Mouse (Mus musculus) layer of hippocampus, adult 8-10 months (tissue): Measurements from ENCODE around the gene Patl2. TPM values are rescaled to one million over a fixed set of nuclear protein-coding genes. Genes with fewer than 3 reads are reported as not detected.
A peak's percentile ranks its signal among the peaks of the same experiment; 100 is the strongest.

Experiments used
- DNase-seq, 2 experiments: peaks; one replicate each; pipeline ENCODE4 v3.0.0; 2022; ENCODE audit warnings: low spot score in 2 of 2
- total RNA-seq, 4 experiments: library from RNA; stranded (reverse); gene quantifications; 2 replicates each; pipeline ENCODE4 v1.2.4; 2022

The Patl2 gene
- total RNA-seq, 4 experiments from 2014 or later: 0.23 to 0.29 TPM; not detected in 2

DNA sequence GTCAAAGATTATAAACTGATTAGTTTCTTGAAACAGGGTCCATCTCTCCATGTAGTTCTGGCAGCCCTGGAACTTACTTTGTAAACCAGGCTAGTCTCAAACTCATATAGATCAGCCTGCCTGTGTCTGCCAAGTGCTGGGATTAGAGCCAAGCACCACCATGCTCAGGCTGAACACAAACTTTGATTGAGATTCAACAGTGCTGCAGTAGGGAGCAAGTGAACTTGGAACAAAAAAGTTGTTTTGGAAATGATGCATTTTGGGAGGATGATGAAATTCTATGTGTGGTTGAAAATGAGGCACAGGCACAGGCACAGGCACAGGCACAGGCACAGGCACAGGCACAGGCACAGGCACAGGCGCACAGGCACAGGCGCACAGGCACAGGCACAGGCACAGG, 13.8 kb downstream of the Patl2 start:
- no peak for DNase-seq

DNA sequence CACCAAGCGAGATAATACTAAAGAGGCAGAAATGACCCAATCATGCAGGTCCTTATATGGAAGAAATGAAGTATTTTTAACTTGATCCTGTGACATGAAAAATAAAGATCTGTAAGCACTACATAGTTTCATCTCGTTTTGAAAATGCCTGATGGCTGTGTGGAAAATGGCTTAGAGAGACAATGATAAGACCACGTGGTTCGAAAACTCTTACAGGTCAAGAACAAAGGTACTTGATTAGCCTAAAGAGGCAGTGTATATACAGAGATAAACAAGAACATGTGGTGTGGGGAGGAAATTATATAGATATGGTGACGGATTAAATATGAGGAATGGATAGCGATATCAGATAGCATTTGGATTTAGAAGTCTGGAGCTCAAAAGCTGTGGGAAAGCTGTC, 14.7 kb downstream of the Patl2 start:
- no peak for DNase-seq

DNA sequence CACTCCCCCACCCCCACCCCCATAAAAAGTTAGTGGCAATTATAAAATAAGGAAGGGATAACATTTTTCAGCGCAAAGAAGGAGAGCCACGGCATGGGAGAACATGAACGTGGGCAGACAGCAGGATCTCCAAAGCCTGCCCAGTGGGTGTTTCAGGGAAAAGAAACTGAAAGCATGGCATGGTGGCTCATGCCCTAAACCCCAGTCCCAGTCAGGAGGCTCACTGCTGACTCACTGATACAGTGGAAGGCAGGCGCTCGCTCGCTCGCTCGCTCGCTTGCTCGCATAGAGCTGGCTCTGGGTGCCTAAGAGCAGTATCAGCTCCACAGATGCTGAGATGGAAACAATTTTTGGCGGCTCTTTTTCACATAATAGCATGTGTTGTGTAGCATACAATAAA, 21.7 kb downstream of the Patl2 start:
- DNase-seq: no peak

DNA sequence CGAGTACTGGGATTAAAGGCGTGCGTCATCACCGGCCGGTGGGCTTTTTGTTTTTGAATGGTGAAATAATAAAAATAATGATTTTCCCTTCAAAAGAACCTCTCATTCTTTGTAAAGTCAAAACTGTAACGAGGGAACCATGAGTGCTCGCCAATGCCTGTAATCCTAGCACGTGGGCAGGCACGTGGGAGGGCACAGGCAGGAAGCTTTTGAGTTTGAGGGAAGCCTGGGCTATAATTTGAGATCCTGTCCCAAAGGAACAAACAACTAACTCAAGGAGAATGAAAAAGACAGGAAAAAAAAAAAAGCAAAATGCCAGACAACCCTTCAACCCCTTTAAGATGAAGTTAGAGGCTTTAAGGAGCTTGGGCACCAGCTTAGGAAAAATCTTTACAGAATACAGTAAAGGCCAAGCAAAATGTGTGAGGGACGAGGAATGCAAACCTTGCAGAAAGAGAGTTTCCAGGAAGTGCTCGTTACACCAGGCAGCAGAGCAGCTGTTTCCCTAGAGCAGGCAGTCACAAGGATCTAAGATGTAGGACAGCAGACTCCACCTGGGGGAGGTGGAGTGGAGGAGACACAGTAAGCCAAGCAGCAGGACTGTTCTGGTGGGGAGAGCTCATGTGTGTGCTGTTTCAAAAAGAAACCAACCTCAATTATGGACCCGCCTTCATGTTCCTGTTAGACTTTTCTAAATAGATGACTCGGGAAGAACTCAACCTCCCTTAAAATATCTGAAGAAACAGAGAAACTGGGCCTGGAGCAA, 22.4 kb downstream of the Patl2 start:
- DNase-seq: no peak

DNA sequence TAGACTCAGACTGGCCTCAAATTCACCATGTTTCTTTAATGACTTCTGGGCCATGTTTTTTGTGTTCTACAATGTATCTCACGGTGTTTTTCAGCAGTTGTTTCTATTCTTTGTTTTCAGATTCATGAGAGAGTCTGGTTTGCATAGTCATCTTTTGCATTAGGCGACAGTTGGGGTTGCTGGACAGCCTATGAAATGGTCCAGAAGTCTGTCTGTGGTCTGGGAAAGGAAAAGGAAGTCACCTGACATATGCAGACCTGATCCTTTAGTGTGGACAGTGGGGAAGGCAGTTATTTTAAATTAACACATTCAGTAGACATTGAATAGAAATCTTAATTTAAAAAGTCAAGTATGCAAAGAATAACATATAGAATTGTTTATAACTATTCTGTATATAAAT, 23.5 kb downstream of the Patl2 start:
- no peak for DNase-seq

DNA sequence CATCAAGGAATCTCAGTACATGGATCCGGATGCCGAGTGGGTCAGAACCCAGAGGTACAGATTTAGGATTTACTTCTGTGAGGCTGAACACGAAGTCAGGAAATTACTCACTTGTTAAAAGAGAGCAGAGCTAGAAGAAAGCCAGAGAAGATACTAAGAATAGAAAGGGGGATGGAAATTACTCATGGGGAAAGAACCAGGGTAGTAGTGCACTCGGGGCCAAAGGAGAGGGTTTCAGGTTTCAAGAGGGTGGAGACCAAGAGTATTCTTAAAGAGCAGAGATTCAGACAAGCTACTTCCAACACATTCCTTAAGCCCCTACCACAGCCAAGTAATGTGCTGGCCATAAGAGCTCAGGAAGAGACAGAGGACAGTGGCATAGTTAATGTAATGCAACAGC, 24.4 kb downstream of the Patl2 start:
- no peak for DNase-seq

DNA sequence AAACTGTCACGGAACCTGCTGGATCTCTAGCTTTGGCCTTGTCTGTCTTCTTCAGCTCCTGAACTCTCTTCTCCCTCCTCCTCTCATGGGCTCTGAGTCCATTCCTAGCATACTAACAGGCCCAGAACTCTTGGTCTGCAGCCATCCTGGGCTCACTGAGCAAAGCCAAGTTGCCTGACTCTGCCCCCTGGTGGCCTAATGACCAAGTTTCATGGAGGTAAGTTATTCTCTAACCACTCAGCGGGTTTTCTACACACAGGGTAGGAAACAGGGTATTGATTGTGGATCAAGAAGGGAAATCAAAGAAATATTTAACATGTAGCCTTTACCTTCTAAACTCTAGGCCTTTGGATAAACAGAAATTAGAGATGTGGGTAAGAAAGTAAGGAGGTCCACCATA, 25.3 kb downstream of the Patl2 start, which contains the start of gene Trim69:
TSS of gene Trim69 (plus strand) at position 21 of the 400 bp plus-strand sequence.
- DNase-seq: peak; percentile 61 to 80

DNA sequence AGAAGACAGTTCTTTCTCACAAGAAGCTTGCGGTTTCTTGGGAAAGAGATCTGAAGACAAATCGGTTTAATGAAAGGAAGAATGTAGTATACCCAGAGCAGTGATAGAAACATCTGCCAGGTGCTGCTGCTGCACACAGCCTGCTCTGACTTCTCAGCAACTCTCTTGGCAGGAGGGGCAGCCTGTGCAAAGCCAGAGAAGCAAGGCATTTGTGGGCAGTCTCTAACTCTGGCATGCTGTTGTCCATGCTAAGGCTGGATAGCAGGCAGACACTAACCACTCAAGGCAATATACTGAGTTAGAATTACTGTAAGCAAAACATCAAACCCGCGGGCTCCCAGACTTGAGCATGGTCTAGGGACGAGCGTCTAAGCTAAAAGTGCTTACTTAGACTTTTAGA, 26.3 kb downstream of the Patl2 start:
- no peak for DNase-seq

DNA sequence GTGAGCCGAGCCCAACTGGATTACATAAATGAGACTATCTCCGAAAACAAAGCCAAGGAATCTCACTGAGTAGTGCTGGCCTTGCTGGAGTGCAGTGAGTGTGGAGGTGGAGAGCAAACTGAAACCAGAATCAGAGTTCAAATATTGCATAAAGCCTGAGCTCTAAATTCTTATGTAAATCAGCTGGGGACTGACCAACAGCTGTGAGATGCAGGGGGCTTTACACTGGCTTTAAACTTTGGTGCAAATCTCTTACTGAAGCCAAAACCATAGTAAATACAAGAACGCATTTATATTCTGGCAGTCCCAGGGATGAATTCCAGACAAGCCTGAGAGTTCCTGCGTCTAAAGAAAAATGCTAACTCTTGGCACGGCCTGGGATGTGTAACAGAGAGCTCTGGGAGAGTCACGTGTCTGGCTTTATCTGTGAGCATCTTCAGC, 27.6 kb downstream of the Patl2 start:
- no peak for DNase-seq

DNA sequence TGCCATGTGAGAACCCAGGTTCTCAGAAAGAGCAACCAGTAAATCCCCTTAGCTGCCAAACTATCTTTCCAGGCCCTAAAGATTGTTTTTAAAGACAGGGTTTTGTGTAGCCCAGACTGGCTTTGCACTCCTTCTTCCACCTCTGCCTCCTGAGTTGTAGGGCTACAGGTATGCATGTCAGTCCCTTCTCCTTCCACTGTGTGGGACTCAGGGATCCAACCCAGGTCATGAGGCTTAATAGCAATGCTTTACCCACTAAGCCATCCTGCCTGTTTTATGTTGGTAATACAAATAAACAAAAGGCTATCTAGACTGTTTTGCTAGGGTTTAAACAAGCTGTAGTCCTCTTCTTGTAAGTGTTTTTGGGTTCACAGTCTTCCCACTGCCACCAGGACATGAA, 28.4 kb downstream of the Patl2 start:
- DNase-seq: no peak

DNA sequence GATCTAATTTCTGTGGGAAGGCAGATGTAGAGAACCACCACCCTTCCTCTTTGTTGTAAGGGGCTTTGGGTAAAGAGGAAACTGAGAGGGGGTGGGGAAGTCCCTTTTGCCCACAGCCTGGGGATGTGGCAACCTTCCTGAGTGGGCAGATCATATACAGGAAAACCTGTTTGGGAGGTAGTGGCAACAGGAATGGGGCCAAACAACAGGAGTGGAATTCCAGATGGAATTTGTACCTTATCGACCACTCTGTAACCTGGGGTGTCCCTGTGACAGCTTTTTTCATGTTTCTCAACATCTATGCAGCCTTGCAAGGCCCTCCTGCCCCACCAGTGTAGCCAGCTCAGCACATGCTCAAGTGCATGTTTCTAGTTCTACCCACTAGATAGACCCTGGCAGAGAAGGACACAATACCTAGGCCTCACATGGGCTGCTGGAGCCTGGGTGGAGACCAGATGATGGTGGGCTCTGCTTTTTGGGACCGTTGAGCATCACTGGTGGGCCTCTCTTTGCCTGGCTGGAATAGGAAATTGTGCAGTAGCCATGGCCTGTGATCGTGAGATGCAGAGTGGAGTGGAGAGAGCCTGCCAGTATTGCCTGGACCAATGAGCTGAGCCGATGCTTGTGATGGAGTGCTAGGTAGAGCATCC, 29.8 kb downstream of the Patl2 start:
- DNase-seq: no peak

DNA sequence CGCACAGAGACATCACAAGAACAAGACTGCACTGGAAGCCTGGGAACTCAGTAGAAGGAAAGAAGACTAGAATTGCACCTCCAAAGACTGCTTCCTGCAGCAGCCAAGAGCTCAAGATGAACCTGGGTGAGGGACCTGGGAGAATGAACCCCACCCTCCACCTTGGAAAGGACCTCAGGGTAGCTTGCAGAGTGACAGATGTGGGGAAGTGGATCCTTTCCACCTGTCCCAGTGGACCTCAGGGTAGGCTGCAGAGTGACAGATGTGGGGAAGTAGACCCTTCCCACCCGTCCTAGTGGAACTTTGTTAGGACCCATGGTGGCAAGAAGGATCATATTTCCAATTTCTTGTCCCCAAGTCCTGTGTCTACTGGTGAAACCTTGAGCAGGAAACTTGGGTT, 30.7 kb downstream of the Patl2 start:
- DNase-seq: no peak

DNA sequence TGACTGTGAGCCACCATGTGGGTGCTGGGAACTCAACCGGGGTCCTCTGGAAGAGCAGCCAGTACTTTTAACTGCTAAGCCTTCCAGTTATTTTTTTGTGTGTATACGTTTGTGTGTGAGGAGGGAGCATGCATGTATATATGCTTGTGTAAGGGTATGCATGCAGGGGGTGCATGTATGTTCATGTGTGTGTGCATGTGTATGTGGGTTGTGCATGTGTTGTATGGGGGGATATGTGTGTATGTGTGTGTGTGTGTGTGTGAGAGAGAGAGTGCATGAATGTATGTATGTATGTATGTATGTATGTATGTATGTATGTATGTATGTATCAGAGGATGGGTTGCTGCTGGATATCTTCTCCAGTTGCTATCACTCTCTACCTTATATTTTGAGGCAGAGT, 31.5 kb downstream of the Patl2 start:
- DNase-seq: no peak

DNA sequence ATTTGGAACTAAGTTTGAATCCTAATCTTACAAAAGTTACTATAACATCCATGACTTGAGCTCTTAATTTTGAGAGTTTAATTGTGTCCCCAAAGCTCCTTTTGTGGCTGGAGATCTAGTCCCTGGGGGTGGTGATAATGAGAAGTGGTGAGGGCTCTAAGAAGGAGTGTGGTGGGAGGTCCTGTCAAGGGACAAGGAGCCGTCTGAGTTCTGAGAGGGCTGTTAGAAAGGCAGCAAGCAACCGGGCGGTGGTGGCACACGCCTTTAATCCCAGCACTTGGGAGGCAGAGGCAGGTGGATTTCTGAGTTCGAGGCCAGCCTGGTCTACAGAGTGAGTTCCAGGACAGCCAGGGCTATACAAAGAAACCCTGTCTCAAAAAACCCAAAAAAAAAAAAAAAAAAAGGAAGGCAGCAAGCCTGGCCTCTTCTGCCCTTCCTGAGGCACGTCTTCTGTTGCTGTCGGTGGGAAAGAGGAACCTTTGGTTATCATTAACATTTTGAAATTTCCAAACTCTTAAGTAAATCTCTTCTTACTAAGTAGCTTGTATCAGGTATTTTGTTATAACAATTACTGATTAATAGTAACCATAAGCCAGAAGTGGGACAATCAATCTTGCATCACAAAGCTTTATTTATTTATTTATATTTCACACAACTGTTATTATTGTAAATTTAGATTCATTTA, 32.2 kb downstream of the Patl2 start:
- DNase-seq: no peak

DNA sequence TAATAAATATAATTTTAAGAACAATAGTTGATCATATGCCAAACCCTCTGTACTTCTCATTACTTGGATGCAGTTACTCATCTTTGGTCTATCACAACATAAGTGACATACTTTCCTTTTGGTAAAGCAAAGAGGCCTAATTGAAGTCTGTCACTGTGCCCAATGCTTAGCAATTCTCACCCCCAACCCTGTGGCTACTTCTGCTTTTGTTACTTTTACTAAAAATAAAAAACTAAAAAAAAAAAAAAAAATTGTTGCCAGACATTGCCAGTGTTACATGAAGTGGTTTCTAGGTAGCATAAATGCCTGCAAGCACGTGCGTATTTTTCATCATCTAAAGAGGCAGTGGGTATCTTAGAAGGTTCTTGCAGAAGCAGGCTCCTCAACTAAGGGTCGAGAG, 33.1 kb downstream of the Patl2 start:
- DNase-seq: no peak

DNA sequence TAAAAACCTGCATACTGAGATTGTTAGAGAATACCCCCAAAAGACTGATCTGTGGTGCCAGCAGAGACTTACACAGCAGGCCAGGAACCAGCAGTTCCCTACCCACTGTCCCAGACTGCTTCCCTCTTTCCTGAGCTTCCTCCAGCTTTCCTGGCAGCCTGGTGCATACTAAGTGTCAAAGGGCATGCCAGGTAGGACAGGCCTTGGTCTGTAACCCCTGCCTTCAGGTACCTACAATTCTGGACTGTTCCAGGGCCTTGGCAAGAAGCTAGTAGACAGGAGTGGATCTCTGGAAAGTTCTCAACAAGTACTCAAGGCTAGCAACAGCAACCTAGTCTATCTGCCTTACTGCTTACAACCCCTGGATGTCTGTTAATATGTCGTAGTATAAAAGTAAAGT, 34.8 kb downstream of the Patl2 start:
- no peak for DNase-seq

DNA sequence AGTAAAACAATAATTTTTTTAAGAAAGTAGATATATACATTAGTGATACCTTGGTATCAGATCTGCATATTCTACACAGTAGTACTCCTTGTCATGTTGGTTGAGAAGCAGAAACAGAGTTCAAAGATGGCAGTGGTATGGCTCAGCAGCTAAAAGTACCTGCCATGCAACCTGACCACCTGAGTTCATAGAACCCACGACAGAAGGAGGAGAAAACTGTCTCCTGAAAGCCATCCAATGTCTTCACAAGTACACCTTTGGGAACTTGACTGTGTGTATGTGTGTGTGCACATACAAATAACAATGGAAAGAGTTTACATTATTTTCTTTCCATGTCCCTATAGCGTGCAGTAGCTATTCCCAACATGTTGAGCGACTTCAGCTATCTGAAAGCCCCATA, 36.3 kb downstream of the Patl2 start:
- no peak for DNase-seq

DNA sequence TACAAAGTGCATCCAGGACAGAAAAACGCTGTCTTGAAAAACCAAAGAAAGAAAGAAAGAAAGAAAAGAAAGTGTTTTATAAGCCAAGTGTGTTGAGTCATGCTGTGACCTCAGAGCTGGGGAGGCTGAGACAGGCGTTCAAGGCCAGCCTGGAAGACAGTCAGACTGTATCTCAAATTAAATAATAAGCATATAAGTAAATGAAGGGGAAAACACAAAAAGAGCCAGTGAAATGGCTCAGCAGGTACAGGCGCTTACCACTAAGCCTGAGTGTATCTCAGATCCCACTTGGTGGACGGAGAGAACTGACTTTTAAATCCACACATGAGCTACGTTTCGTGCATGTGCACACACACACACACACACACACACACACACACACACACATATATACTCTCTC, 36.7 kb downstream of the Patl2 start:
- DNase-seq: no peak

DNA sequence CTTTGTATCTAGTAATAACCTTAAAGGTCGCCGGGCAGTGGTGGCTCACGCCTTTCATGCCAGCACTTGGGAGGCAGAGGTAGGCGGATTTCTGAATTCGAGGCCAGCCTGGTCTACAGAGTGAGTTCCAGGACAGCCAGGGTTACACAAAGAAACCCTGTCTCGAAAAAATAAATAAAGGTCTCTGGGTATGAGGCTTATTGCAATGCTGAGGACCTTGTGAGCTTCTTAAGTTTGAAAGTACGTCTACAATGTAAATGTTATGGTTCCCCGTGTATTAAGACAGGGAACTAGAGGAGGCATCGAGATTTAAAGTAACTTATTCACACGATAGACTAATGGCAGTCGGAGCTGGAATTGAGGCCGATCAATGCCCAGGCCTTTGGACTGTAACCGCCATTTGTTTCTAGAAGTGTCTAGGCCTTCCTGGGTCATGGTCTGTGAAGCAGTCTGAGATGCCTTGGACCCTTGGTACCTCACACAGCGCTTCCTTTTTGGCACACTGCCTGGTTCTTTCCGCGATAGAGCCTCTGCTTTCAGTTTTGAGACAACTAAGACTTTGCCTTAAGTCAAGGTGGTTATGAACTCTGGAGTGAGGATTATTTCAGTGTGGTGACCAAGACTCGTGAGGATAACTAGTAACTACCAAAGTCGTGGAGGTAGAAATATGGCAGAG, 37.6 kb downstream of the Patl2 start:
- peak in 1 of 2 experiments; percentile 17 for DNase-seq

DNA sequence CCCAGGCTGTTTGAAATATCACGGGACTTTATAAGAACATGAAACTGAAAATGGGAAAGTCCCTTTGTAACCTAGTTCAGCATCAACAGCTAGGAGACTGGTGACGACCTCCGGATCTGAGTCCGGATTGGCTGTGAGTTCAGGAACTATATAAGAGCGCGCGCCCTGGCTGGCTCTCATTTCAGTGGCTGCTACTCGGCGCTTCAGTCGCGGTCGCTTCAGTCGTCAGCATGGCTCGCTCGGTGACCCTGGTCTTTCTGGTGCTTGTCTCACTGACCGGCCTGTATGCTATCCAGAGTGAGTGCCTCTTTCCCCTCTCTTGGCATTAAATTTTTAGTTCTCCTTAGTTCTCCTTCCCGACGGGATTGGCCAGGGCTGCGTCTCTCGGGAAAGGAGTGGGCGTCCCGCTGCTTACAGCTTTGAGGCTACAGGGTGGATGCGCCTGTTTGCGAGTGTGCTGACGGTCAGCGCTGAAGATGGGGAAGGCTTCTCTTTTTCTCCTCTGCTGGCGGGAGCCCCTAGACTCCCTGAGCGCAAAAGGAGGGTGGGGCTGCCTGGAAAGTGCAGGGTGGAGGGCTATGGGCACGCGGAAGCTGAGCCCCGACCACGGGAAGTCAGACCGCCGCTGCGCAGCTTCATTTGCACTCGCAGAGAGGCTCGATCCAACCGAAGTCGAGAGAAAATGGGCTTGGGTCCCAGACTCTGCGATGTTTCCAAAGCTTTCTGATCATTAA, 38.3 kb downstream of the Patl2 start, which contains the start of gene B2m:
TSS of gene B2m (plus strand) at position 179 of the 734 bp plus-strand sequence.
- peak; percentile 90 to 94 for DNase-seq

DNA sequence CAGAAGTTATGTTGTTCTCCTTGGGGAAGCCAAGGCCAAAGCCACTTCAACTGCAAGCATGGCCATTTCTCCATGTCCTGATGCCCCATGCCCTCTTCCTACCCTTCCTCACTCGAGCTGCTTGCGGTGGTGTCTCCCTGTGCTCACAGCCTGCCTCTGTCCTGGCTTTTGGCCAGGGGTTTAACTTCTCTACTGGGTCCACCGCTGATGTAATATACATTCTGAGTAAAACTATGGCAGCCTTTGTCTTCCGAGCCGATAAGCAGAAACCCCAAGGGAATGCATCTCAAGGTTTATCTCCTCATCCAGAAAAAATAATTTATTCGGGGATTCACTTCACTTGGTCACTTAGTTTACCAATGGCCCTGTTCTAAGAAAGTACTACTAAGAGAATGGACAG, 39.3 kb downstream of the Patl2 start:
- no peak for DNase-seq
